26 mouse cellular contexts compared by ENCODE assay signal in the genomic region with DNA sequence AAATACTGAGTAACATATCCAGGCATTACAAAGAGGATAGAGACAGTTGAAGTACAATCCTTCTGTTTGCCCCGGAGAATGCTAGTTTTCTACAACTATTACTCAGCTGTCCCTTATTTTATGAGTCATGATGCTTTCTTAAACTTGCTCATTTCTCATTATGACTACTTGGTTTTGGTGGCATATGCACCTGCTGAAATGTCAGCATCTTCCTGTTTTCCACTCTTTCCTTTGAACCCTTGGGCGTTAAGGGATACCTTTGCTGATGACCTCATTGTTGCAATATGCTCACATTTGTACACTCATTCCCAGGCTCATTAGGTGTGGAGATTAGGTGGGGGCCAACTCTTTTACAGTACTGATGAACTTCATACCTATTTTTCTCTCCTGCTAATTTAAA. TPM values are rescaled to one million over a fixed set of nuclear protein-coding genes. Genes with fewer than 3 reads are reported as not detected.
"Had no signal": no experiment of that assay in that cellular context is flagged by ENCODE, and none has a peak within 500 bp of the region (broad histone marks: within the 10 kb centered on the region; RNA-seq: fewer than 3 reads in every experiment).

No protein-coding gene starts in this region.

- DNase-seq: lung, adult 2 months; lung, postnatal 14 days; lung, postnatal 36 days; right cerebral cortex, postnatal 25 days; right cerebral cortex, postnatal 4 days; spleen, adult 18-20 months; thymus, adult 18-20 months; thymus, postnatal 14 days; thymus, postnatal 36 days had no signal

- H3K27me3 ChIP-seq: lung, embryonic 15.5 days; megakaryocyte, embryonic 14.5 days; midbrain, embryonic 12.5 days; midbrain, embryonic 15.5 days; neural tube, embryonic 12.5 days had no signal

- H3K4me1 ChIP-seq: lung, embryonic 15.5 days; megakaryocyte, embryonic 14.5 days; midbrain, embryonic 12.5 days; midbrain, embryonic 15.5 days; neural tube, embryonic 12.5 days had no signal

- H3K9ac ChIP-seq: lung, embryonic 15.5 days; midbrain, embryonic 12.5 days; midbrain, embryonic 15.5 days; neural tube, embryonic 12.5 days had no signal

- H3K4me2 ChIP-seq: lung, embryonic 15.5 days; midbrain, embryonic 12.5 days; midbrain, embryonic 15.5 days; neural tube, embryonic 12.5 days had no signal

- H3K4me3 ChIP-seq: lung, embryonic 15.5 days; megakaryocyte, embryonic 14.5 days; midbrain, embryonic 12.5 days; midbrain, embryonic 15.5 days; neural tube, embryonic 12.5 days had no signal

- H3K27ac ChIP-seq: lung, embryonic 15.5 days; macrophage; midbrain, embryonic 12.5 days; midbrain, embryonic 15.5 days; neural tube, embryonic 12.5 days had no signal

- H3K9me3 ChIP-seq: lung, embryonic 15.5 days; megakaryocyte, embryonic 14.5 days; midbrain, embryonic 12.5 days; midbrain, embryonic 15.5 days; neural tube, embryonic 12.5 days had no signal

- H3K36me3 ChIP-seq: lung, embryonic 15.5 days; midbrain, embryonic 12.5 days; midbrain, embryonic 15.5 days; neural tube, embryonic 12.5 days had no signal

- ATAC-seq: lung, postnatal 0 days; midbrain, embryonic 15.5 days had no signal

RNA-seq across cellular contexts. Expression of gene Apcs, which starts 0.6 kb away (rescaled TPM):
- total RNA-seq: megakaryocyte progenitor cell, adult 5-6 weeks; midbrain, postnatal 0 days; monocyte, adult 5-6 weeks; neutrophil, adult 5-6 weeks had no signal
- polyA plus RNA-seq: macrophage; midbrain, embryonic 12.5 days; midbrain, embryonic 15.5 days; midbrain, postnatal 0 days; neural tube, embryonic 12.5 days; neural tube, embryonic 14.5 days; small intestine, adult 2 months; stomach, embryonic 14.5 days; thymus, postnatal 0 days had no signal

RNA-seq across cellular contexts. Expression of gene Olfr16, which starts 54.8 kb away (rescaled TPM):
- total RNA-seq: megakaryocyte progenitor cell, adult 5-6 weeks; midbrain, postnatal 0 days; monocyte, adult 5-6 weeks had no signal
- polyA plus RNA-seq: liver, embryonic 16.5 days; lung, adult 2 months; lung, embryonic 15.5 days; lung, postnatal 0 days; macrophage; midbrain, embryonic 12.5 days; midbrain, embryonic 15.5 days; midbrain, postnatal 0 days; neural tube, embryonic 12.5 days; neural tube, embryonic 14.5 days; small intestine, adult 2 months; stomach, embryonic 14.5 days; stomach, embryonic 16.5 days; thymus, postnatal 0 days had no signal
